Mouse (Mus musculus): Measurements from ENCODE around the gene Cdk9.

GRCm38 (mm10) chr2:32711301-32712056 lies 1.4 kb downstream of the Cdk9 start:
- TF ChIP-seq TAL1 (conservative IDR thresholded peaks at IDR 0.05; ENCODE audit: low read depth, low read length) (no peak), CTCF (IDR thresholded peaks at IDR 0.05; ENCODE audit: low read depth, low read length) (no peak), GATA1 (IDR thresholded peaks at IDR 0.05; ENCODE audit: borderline replicate concordance, low read length) (no peak), POLR2AphosphoS5 (IDR thresholded peaks at IDR 0.05; ENCODE audit: insufficient replicate concordance, low read depth, low read length) (no peak), GATA2 (IDR thresholded peaks at IDR 0.05; ENCODE audit: borderline replicate concordance, low read depth, low read length) (no peak)

All from G1E (cell line).